Mouse (Mus musculus): ENCODE data around the gene Capn3.

Capn3 gene

DNA sequence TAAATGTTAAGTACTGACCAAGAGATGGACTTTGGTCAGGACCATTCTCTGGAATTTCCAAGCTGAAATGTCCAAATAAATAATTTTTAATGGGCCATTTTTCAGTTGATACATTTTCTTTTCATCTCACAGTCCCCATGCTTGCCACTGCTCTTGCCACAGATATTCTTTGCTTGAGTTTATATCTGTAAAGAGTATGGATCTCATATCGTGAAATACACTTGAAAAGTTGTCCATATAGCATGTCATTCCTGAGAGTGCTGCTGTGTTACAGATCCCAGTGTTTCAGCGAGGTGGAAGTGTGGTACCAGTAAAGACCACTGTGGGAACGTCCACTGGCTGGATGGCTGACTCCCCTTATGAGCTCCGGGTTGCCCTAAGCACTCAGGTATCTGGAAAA is at the start of gene Capn3:
Gene Capn3 (plus strand): TSS at position 301 of the 400 bp plus-strand sequence.
- DNase-seq (ENCODE audit: low spot score): no peak

DNA sequence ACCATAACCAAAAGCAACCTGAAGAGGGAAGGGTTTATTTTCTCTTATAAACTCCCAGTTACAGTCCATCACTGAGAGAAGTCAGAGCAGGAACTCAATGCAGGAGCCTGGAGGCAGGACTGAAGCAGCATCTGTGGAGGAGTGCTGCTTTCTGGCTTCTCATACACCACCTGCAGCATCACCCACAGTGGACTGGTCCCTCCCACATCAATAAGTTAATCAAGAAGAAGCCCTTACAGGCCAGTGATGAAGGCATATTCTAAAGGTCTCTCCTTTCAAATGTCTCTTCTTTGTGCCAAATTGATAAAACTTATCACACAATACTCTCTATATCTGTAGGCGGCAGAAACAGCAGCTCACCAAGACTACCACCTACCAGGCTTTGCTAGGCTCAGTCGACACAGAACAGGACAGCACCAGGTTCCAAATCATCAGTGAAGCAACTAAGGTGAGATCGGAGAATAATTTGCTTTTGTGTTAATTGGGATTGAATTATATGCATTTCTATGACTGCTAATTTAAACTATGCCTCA is 44.7 kb upstream of the Capn3 start:
- no peak for DNase-seq (ENCODE audit: low spot score)

DNA sequence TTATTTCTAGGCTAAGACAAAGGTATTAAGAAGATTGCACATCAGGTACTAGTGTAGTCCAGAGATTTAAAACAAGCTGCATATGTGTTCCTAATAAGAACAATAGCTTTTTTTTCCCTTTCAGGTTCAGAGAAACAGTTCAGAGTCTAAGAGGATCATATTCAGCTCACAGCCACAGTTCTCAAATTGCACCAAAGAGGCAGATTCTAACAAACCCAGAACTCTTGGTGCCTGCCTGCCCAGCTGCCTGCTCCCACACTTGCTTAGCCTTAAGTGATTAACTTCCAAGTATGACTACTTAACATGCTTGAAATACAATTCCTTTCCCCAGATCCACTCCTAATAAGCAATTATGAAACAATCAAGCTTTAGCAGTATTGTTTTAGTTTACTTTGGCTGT is 41.7 kb upstream of the Capn3 start:
- DNase-seq (ENCODE audit: low spot score): no peak

DNA sequence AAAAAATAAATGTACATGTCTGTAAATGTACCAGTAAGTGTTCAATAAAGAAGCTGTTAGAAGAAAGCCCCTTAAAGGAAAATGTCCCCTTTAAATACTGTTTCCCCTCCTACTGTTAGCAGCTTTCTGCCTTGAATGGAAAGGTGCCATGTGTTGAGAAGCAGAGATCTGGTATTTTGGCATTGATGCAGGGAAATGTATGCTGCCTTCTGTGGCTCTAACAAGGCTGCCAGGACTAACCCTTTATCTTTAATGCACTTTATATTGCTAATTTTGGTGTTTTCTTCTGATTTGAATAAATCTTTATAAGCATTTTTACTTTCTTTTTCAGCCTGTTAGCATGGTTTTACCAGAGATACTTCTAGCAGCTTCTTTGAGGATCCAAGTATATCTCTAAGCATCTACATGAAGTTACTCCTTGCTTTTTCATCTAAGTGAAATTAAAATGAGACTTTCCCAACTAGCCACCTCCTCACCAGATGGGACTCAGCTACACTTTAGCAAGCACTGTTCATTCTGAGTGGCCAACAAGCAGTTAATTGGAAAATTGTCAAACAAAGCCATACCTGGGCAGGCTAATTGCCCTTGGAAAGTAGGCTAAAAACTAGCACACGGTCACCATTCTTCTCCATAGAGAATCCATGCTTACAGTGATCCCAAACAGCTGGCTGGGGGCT is 40.9 kb upstream of the Capn3 start:
- DNase-seq (ENCODE audit: low spot score): no peak

- DNase-seq (ENCODE audit: low spot score): no peak
These were observed 31.4 kb upstream of the Capn3 start for GRCm38 (mm10) chr2:120424386-120424785.

- DNase-seq (ENCODE audit: low spot score): no peak
These were observed 11.3 kb upstream of the Capn3 start for GRCm38 (mm10) chr2:120444486-120444885.

GRCm38 (mm10) chr2:120446373-120446772 is 9.4 kb upstream of the Capn3 start:
- DNase-seq (ENCODE audit: low spot score): no peak

DNA sequence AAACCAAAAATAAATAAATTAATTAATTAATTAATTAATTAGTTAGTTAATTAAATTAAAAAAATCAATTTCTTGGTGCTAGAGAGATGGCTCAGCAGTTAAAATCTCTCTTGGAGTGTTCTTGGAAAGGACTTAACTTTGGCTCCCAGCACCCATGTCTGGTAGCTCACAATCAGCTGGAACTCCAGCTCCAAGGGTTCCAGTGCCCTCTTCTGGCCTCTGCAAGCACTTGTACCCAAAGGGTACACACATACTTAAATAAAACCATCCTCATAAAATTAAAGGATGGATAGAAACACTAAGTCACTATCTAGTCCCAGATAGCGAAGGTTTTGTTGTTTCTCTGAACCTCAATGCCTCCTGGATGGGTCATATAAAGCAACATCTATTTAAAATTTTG is 8.5 kb upstream of the Capn3 start:
- no peak for DNase-seq (ENCODE audit: low spot score)

DNA sequence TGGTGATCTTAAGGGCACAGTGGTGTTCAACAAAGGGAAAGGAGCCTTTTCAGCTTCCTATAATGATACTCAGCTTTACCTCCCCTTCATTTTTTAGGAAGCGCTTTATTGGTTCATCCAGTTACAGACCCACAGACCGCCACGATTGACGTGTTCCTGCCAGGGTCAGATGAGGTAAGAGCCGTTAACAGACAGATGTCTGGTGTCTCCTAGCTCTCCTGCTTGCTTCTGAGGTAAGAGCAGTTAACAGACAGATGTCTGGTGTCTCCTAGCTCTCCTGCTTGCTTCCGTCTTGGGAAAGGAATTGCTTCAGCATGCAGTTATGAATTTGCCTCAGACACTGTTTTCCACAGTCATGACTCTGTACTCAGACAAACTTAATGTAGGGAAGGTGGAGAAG is 5.1 kb upstream of the Capn3 start:
- DNase-seq (ENCODE audit: low spot score): no peak

GRCm38 (mm10) chr2:120452600-120452999 is 3.2 kb upstream of the Capn3 start:
- no peak for DNase-seq (ENCODE audit: low spot score)

DNA sequence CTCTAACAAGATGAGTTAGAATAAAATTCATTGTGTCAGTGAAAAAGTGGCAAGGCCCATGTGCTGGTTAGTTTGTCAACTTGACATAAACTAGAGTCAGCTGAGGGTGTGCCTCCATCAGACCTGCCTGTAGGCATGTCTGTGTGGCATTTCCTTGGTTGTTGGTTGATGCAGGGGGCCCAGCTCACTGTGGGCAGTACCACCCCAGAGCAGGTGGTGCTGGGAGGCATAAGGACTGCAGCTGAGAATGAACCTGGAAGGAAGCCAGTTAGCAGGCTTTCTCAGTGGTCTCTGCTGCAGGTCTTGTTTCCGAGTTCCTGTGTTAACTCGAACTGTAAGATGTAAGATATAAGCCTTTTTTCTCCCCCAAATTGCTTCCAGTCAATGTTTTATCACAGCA is 832 bp upstream of the Capn3 start:
- no peak for DNase-seq (ENCODE audit: low spot score)

DNA sequence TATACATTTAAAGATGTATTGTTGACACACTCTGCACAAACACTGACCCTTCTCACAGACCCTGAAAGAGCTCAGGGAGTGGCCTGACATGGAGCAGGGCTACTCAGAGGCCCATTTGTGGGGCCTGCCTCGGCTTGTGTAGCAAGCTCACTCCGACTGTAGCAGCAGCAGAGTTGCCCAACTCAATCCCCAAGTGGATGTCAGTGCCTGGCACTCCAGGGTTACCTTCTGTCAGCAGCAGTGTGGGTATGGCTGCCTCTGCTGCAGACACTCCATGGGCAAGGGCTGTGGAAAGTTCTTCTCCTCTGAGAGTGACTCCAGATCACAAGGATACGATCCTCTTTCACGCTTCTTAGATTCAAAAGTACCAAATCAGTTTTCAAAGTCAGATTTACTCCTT is 4.4 kb downstream of the Capn3 start:
- DNase-seq (ENCODE audit: low spot score): no peak

DNA sequence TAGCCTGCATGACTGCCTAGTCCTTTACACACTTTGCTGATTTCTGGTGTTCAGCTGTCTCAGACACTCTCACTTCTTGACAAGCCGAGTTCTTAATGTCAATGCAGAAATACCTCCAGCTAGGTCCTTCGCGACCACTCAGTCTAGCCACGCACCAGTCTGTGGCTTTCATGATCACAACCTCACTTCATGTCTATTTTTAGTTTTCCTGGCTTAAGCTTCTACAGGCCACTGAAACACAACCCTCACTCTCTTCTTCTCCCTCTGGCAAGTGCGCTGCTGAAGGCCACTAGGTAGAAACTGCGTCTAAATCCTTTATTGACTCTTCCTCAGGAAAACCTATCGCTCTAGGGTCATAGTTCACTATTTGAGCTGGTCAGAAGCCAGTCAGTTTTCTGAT is 7.5 kb downstream of the Capn3 start:
- DNase-seq (ENCODE audit: low spot score): no peak

DNA sequence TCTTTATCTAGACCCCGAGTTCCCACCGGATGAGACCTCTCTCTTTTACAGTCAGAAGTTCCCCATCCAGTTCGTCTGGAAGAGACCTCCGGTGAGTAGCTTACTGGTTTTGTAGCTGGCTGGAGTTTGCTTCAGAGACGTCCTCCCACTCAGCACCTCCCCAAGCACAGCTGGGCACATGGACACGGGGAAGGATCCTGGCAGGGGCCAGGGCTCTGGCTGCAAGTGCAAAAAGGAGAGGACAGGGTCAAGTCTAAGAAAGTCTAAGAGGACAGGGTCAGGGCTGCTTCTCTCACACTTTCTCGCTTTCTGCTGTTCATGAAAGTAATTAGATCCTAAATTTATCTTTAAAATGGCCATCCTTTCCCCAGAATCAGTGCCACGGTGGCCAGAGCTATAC is 8.3 kb downstream of the Capn3 start:
- DNase-seq (ENCODE audit: low spot score): no peak

GRCm38 (mm10) chr2:120464732-120465396 is 9.0 kb downstream of the Capn3 start:
- DNase-seq (ENCODE audit: low spot score): no peak

DNA sequence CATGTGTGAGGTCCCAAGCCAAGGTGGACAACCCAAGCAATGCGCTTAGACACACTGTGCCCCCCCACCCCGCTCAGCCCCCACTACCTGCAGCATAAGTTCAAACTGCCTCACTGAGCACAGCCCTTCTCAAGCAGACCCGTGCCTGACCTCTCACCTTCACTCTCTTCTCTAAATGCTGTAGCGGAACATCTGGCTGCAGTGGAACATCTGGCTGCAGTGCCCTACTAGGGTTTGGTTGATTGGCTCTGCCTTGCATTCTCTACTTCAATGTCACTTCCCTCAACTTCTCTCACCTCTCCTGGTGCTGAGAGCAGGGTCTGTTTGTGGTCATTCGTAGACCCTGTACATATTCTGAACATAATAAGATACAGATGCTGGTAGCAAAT is 9.6 kb downstream of the Capn3 start:
- DNase-seq (ENCODE audit: low spot score): no peak

GRCm38 (mm10) chr2:120468011-120468410 is 12.2 kb downstream of the Capn3 start:
- DNase-seq (ENCODE audit: low spot score): no peak

GRCm38 (mm10) chr2:120469220-120469619 is 13.4 kb downstream of the Capn3 start:
- no peak for DNase-seq (ENCODE audit: low spot score)

GRCm38 (mm10) chr2:120469715-120470114 is 13.9 kb downstream of the Capn3 start:
- no peak for DNase-seq (ENCODE audit: low spot score)

GRCm38 (mm10) chr2:120470856-120471255 is 15.0 kb downstream of the Capn3 start:
- DNase-seq (ENCODE audit: low spot score): no peak

DNA sequence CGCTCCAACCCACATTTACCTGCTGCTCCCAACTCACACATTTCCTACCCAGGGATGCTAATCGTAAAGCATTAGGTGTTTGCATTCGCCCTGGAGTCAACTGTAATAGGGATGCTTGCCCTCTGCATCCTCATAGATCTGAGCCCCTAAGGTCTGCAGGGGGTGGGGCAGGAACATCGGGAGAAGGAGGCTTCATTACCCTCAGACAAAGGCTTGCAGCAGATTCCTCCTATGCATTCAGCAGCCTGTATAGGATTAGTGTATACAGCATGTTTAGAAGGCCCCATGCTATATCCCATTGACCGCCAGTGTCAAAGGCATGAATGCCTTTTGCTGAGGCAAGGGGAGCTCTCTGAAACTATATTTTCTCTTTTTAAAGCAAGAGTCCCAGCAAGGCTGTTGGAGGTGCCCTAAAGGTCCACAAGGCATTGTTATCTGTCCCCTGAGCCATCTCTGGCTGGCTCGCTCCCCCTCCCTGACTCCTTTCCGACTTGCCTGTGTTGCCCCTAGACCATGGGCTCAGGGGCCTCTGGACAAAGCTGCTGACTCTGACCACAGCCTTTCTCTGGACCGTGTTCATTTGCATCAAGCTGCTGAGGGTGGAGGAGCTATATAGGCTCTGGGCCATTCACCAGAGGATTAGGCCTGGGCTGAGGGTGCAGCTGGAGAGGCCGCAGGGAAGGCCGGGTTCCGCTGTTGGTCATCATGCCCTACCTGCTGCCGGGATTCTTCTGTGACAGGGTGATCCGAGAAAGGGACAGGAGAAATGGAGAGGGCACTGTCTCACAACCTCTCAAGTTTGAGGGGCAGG is 20.7 kb downstream of the Capn3 start:
- DNase-seq (ENCODE audit: low spot score): peak; percentile 26

- DNase-seq (ENCODE audit: low spot score): peak; percentile 84
These were observed 22.8 kb downstream of the Capn3 start for GRCm38 (mm10) chr2:120478600-120478999.

- no peak for DNase-seq (ENCODE audit: low spot score)
These were observed 26.1 kb downstream of the Capn3 start for GRCm38 (mm10) chr2:120481921-120482320.
